Mouse (Mus musculus) stomach, postnatal 0 days (tissue): Measurements from ENCODE around the gene Sdhd.

Experiments used
- CTCF ChIP-seq: IDR thresholded peaks from 2 replicates; pipeline ENCODE4 v1.5.1; 2016; ENCODE audit warnings: antibody characterized with exemption, low read depth, mild to moderate bottlenecking, moderate library complexity
- EP300 ChIP-seq: optimal IDR thresholded peaks from 2 replicates; pipeline ENCODE3; 2016; ENCODE audit warnings: antibody characterized with exemption

GRCm38 (mm10) chr9:50650503-50650902, 46.9 kb upstream of the Sdhd start:
- no peak for TF ChIP-seq CTCF
- TF ChIP-seq EP300, result no peak
